Mouse (Mus musculus): ENCODE results near the gene Arfgap3.

DNA sequence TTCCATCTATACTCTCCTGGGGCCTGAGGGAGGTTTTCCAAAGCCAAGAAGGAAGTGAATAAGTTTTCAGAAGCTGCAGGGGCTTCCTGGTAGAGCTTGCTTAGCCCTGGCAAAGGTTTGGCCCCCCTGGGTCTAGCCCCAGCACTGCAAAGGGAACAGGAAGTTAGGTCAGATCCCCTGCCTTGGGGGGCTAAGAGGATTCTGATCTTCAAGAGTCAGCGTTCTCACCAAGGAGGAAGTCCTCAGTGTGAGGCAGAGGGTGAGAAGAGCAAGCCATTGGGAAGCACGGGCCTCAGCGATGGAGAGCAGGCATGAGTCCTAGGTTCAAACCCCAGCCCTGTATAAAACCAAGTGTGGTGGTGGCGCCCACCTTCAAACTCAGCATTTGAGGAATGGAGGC, 93.6 kb downstream of the Arfgap3 start:
- no peak for TF ChIP-seq CTCF (IDR thresholded peaks at IDR 0.05; ENCODE audit: low read depth)
- TF ChIP-seq EP300 (optimal IDR thresholded peaks at IDR 0.05), result no peak
